8 mouse cellular contexts compared by ENCODE assay signal in the genomic region with DNA sequence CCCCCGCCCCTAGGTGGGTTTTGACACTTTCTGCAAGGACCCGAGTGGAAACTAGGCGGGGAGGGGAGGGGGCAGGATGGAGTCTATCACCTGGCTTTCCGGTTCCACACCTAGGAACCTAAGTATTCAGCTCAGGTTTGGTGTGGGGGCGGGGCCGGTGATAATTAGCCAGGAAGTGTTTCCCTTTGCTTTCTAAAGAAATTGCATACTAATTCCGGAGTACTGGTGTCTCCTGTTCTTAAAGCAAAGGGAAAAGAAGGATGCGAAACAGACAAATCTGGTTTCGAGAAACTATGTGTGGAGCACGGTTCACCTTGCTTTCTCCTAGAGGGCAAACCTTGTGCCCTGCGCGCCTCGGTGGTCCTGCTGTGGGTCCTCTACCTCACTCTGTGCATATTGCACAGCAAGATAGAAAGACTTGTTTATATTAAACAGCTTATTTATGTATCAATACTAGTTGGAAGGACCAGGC. TPM values are rescaled to one million over a fixed set of nuclear protein-coding genes. Genes with fewer than 3 reads are reported as not detected.
A peak's percentile ranks its signal among the peaks of the same experiment; 100 is the strongest.
DNase-seq lines count a peak whose midpoint lies in the region; ATAC-seq and TF ChIP-seq lines count a peak whose summit lies in the region.

No protein-coding gene starts in this region.

- H3K4me1 ChIP-seq in ES-Bruce4 (ENCODE audit: control insufficient read depth, insufficient read depth, low read length), result no peaks in the 10 kb centered on the region
- H3K4me1 ChIP-seq in embryonic facial prominence, embryonic 10.5 days, result peaks cover 48% of the 10 kb centered on the region
- peaks cover 27% of the 10 kb centered on the region for H3K4me1 ChIP-seq in lung, embryonic 14.5 days (ENCODE audit: insufficient read depth)

- H3K36me3 ChIP-seq in ES-Bruce4 (ENCODE audit: control insufficient read depth, insufficient read depth, low read length, poor library complexity, severe bottlenecking), result no peaks in the 10 kb centered on the region
- H3K36me3 ChIP-seq in embryonic facial prominence, embryonic 10.5 days (replicated peaks), result no peaks in the 10 kb centered on the region
- no peaks in the 10 kb centered on the region for H3K36me3 ChIP-seq in lung, embryonic 14.5 days (ENCODE audit: insufficient read depth)

- no peak for TF ChIP-seq CTCF in ES-Bruce4 (IDR thresholded peaks at IDR 0.05; ENCODE audit: low read depth, low read length)
- no peak for TF ChIP-seq CTCF in lung, embryonic 14.5 days (IDR thresholded peaks at IDR 0.05; ENCODE audit: low read depth)

- no peak for TF ChIP-seq EP300 in ES-Bruce4 (IDR thresholded peaks at IDR 0.05; ENCODE audit: insufficient read depth, low read depth, low read length)

- no peak for ATAC-seq in lung, embryonic 14.5 days (ENCODE audit: insufficient read depth)

- WGBS in embryonic facial prominence, embryonic 10.5 days, result 6% methylated on average over 13 of the region's 13 CpGs
- 6% methylated on average over 13 of the region's 13 CpGs for WGBS in lung, embryonic 14.5 days

- H3K9me3 ChIP-seq in ES-Bruce4 (replicated peaks; ENCODE audit: control insufficient read depth, insufficient read depth, low read length, poor library complexity, severe bottlenecking), result no peaks in the 10 kb centered on the region
- no peaks in the 10 kb centered on the region for H3K9me3 ChIP-seq in embryonic facial prominence, embryonic 10.5 days
- no peaks in the 10 kb centered on the region for H3K9me3 ChIP-seq in lung, embryonic 14.5 days (ENCODE audit: low read depth, low read length)

- no peak overlapping the region for H3K4me3 ChIP-seq in ES-Bruce4 (ENCODE audit: low read depth, low read length)
- peak overlapping the region; percentile 65 for H3K4me3 ChIP-seq in embryonic facial prominence, embryonic 10.5 days
- peak overlapping the region; percentile 59 for H3K4me3 ChIP-seq in lung, embryonic 14.5 days (ENCODE audit: low read depth, low read length)

- no peak for DNase-seq in embryonic facial prominence, embryonic 10.5 days (ENCODE audit: low spot score)
- DNase-seq in induced T-regulatory cell, adult 2 months (ENCODE audit: low read depth), result peak; percentile 41
- no peak for DNase-seq in lung, embryonic 14.5 days
- no peak for DNase-seq in embryo, embryonic 10.5 days (ENCODE audit: low spot score)
- DNase-seq in layer of hippocampus, adult 9-10 months (ENCODE audit: low spot score), result no peak
- DNase-seq in gastrocnemius, postnatal 14 days, result no peak
- DNase-seq in retina, postnatal 1 day, result no peak

- peak overlapping the region; percentile 56; the same call in 1 of the 2 replicates for H3K9ac ChIP-seq in ES-Bruce4 (ENCODE audit: low read depth, poor library complexity, severe bottlenecking)
- peak overlapping the region; percentile 54 for H3K9ac ChIP-seq in lung, embryonic 14.5 days

- no peak for TF ChIP-seq POLR2A in ES-Bruce4 (IDR thresholded peaks at IDR 0.05; ENCODE audit: insufficient read depth, low read length)

- H3K27ac ChIP-seq in ES-Bruce4 (ENCODE audit: insufficient read depth, low read length), result no peak overlapping the region
- no peak overlapping the region for H3K27ac ChIP-seq in embryonic facial prominence, embryonic 10.5 days (replicated peaks)
- H3K27ac ChIP-seq in lung, embryonic 14.5 days (ENCODE audit: low read depth), result no peak overlapping the region

- peak overlapping the region; percentile 94 for H3K4me2 ChIP-seq in lung, embryonic 14.5 days

- intact Hi-C loops in gastrocnemius, postnatal 14 days (cut with DNase I; ENCODE audit: low total_unique reads), result no loop called here

- H3K27me3 ChIP-seq in ES-Bruce4 (ENCODE audit: control insufficient read depth, insufficient read depth, low read length, poor library complexity, severe bottlenecking), result peaks cover 32% of the 10 kb centered on the region
- peaks cover 91% of the 10 kb centered on the region for H3K27me3 ChIP-seq in embryonic facial prominence, embryonic 10.5 days (replicated peaks; ENCODE audit: low read depth, poor library complexity, severe bottlenecking)
- H3K27me3 ChIP-seq in lung, embryonic 14.5 days (ENCODE audit: insufficient read depth, low read length), result peaks cover 51% of the 10 kb centered on the region

RNA-seq across cellular contexts. Expression of a gene that starts 2.2 kb away (rescaled TPM):
- 0.44 and 1.0 TPM in 2 replicates for polyA plus RNA-seq in ES-Bruce4 (2011; ENCODE audit: insufficient read depth, insufficient read length, low read depth, missing spikeins)
- polyA plus RNA-seq in embryonic facial prominence, embryonic 10.5 days (2016; fragmentation: Nextera tagmentation; extraction: Ambion mirVana), result 0.24 and 0.26 TPM in 2 replicates
- polyA plus RNA-seq in lung, embryonic 14.5 days (2014; fragmentation: Nextera tagmentation; extraction: Ambion mirVana), result 1.2 and 1.6 TPM in 2 replicates
- under 1 TPM; 0.27 to 0.53 TPM for total RNA-seq in gastrocnemius, postnatal 14 days (2021)
